Mouse (Mus musculus): Measurements from ENCODE around the gene Gm1979. TPM values are rescaled to one million over a fixed set of nuclear protein-coding genes. Genes with fewer than 3 reads are reported as not detected.
A peak's percentile ranks its signal among the peaks of the same experiment; 100 is the strongest.
"Not testable (repeated sequence)": the region's sequence is repeated elsewhere in the genome, so short reads cannot be mapped to it uniquely, and the experiment has no call there.

Gene Gm1979
- 0.08 TPM in 1 of 2 replicates, not detected in the other for polyA plus RNA-seq (2014; fragmentation: Nextera tagmentation; extraction: Ambion mirVana)

- not testable (repeated sequence) for H3K9ac ChIP-seq (ENCODE audit: low read length); H3K9me3 ChIP-seq (ENCODE audit: control insufficient read depth, low read length); H3K36me3 ChIP-seq (ENCODE audit: control insufficient read depth, insufficient read depth, low read length); H3K27me3 ChIP-seq (ENCODE audit: control insufficient read depth, insufficient read depth, low read length); H3K27ac ChIP-seq (ENCODE audit: low read depth, low read length); H3K4me1 ChIP-seq (ENCODE audit: control insufficient read depth, insufficient read depth, low read length); H3K4me3 ChIP-seq (ENCODE audit: low read depth, low read length); DNase-seq (ENCODE audit: low spot score, missing footprints); ATAC-seq (ENCODE audit: low FRiP score); H3K4me2 ChIP-seq
- WGBS = 86% methylated on average over 1 of the region's 2 CpGs
Measured at GRCm38 (mm10) chr5:26004698-26005097, at the start of gene Gm1979. Gene Gm1979, minus strand, starts transcription at chr5:26004798.

GRCm38 (mm10) chr5:26039458-26039857 lies 34.9 kb upstream of the Gm1979 start, which contains the start of gene Speer4a:
Gene Speer4a, minus strand, starts transcription at chr5:26039558.
- not testable (repeated sequence) for H3K4me1 ChIP-seq (ENCODE audit: control insufficient read depth, insufficient read depth, low read length); H3K27me3 ChIP-seq (ENCODE audit: control insufficient read depth, insufficient read depth, low read length); H3K4me2 ChIP-seq; H3K4me3 ChIP-seq (ENCODE audit: low read depth, low read length); H3K36me3 ChIP-seq (ENCODE audit: control insufficient read depth, insufficient read depth, low read length); ATAC-seq (ENCODE audit: low FRiP score); H3K27ac ChIP-seq (ENCODE audit: low read depth, low read length); H3K9me3 ChIP-seq (ENCODE audit: control insufficient read depth, low read length); DNase-seq (ENCODE audit: low spot score, missing footprints); H3K9ac ChIP-seq (ENCODE audit: low read length)
- WGBS = 81% methylated on average over 2 of the region's 2 CpGs

- not testable (repeated sequence) for H3K9ac ChIP-seq (ENCODE audit: low read length); H3K4me2 ChIP-seq; H3K9me3 ChIP-seq (ENCODE audit: control insufficient read depth, low read length); H3K27ac ChIP-seq (ENCODE audit: low read depth, low read length); ATAC-seq (ENCODE audit: low FRiP score); DNase-seq (ENCODE audit: low spot score, missing footprints); H3K4me1 ChIP-seq (ENCODE audit: control insufficient read depth, insufficient read depth, low read length); H3K27me3 ChIP-seq (ENCODE audit: control insufficient read depth, insufficient read depth, low read length); H3K36me3 ChIP-seq (ENCODE audit: control insufficient read depth, insufficient read depth, low read length); H3K4me3 ChIP-seq (ENCODE audit: low read depth, low read length)
- WGBS = no CpG with 5 or more reads among the region's 3 CpGs
Measured at GRCm38 (mm10) chr5:26022816-26023215, 18.2 kb upstream of the Gm1979 start, which contains the start of gene Gm5862. Gene Gm5862, minus strand, starts transcription at chr5:26022916.

GRCm38 (mm10) chr5:26007697-26008096 lies 3.1 kb upstream of the Gm1979 start:
- WGBS = 69% methylated on average over 6 of the region's 7 CpGs
- not testable (repeated sequence) for ATAC-seq (ENCODE audit: low FRiP score)

GRCm38 (mm10) chr5:26006937-26007695 lies 2.5 kb upstream of the Gm1979 start:
- H3K4me2 ChIP-seq = peak overlapping the region; percentile 54
- not testable (repeated sequence) for H3K36me3 ChIP-seq (ENCODE audit: control insufficient read depth, insufficient read depth, low read length); H3K27me3 ChIP-seq (ENCODE audit: control insufficient read depth, insufficient read depth, low read length); H3K4me1 ChIP-seq (ENCODE audit: control insufficient read depth, insufficient read depth, low read length); H3K9me3 ChIP-seq (ENCODE audit: control insufficient read depth, low read length); H3K27ac ChIP-seq (ENCODE audit: low read depth, low read length)
- ATAC-seq (ENCODE audit: low FRiP score) (peak; percentile 90), DNase-seq (ENCODE audit: low spot score, missing footprints) (peak; percentile 95)
- peak overlapping the region; percentile 29 for H3K9ac ChIP-seq (ENCODE audit: low read length)
- H3K4me3 ChIP-seq (ENCODE audit: low read depth, low read length) = peak overlapping the region; percentile 26
- 17% methylated on average over 42 of the region's 45 CpGs for WGBS

More at GRCm38 (mm10) chr5:26007697-26008096, 3.1 kb upstream of the Gm1979 start:
- not testable (repeated sequence) for H3K27me3 ChIP-seq (ENCODE audit: control insufficient read depth, insufficient read depth, low read length); H3K4me2 ChIP-seq; H3K4me3 ChIP-seq (ENCODE audit: low read depth, low read length); H3K9ac ChIP-seq (ENCODE audit: low read length); H3K9me3 ChIP-seq (ENCODE audit: control insufficient read depth, low read length); H3K27ac ChIP-seq (ENCODE audit: low read depth, low read length); DNase-seq (ENCODE audit: low spot score, missing footprints); H3K4me1 ChIP-seq (ENCODE audit: control insufficient read depth, insufficient read depth, low read length); H3K36me3 ChIP-seq (ENCODE audit: control insufficient read depth, insufficient read depth, low read length)

- H3K4me1 ChIP-seq (ENCODE audit: control insufficient read depth, insufficient read depth, low read length); DNase-seq (ENCODE audit: low spot score, missing footprints); H3K4me3 ChIP-seq (ENCODE audit: low read depth, low read length); H3K9ac ChIP-seq (ENCODE audit: low read length); H3K4me2 ChIP-seq; H3K36me3 ChIP-seq (ENCODE audit: control insufficient read depth, insufficient read depth, low read length); H3K27me3 ChIP-seq (ENCODE audit: control insufficient read depth, insufficient read depth, low read length); H3K9me3 ChIP-seq (ENCODE audit: control insufficient read depth, low read length); H3K27ac ChIP-seq (ENCODE audit: low read depth, low read length); ATAC-seq (ENCODE audit: low FRiP score): not testable (repeated sequence)
- WGBS = no CpG with 5 or more reads among the region's 3 CpGs
Measured at GRCm38 (mm10) chr5:25988550-25988949, 16.0 kb downstream of the Gm1979 start, which contains the start of gene Gm21698. Gene Gm21698, minus strand, starts transcription at chr5:25988650.

- ATAC-seq (ENCODE audit: low FRiP score); H3K4me1 ChIP-seq (ENCODE audit: control insufficient read depth, insufficient read depth, low read length); H3K27me3 ChIP-seq (ENCODE audit: control insufficient read depth, insufficient read depth, low read length); H3K4me2 ChIP-seq; DNase-seq (ENCODE audit: low spot score, missing footprints); H3K36me3 ChIP-seq (ENCODE audit: control insufficient read depth, insufficient read depth, low read length); H3K9ac ChIP-seq (ENCODE audit: low read length); H3K9me3 ChIP-seq (ENCODE audit: control insufficient read depth, low read length); H3K27ac ChIP-seq (ENCODE audit: low read depth, low read length); H3K4me3 ChIP-seq (ENCODE audit: low read depth, low read length): not testable (repeated sequence)
- WGBS = no CpG with 5 or more reads among the region's 2 CpGs
Measured at GRCm38 (mm10) chr5:25972563-25972962, 32.0 kb downstream of the Gm1979 start, which contains the start of gene Gm21680. Gene Gm21680, minus strand, starts transcription at chr5:25972663.

GRCm38 (mm10) chr5:25957050-25957449 lies 47.5 kb downstream of the Gm1979 start:
- ATAC-seq (ENCODE audit: low FRiP score); H3K4me3 ChIP-seq (ENCODE audit: low read depth, low read length); H3K36me3 ChIP-seq (ENCODE audit: control insufficient read depth, insufficient read depth, low read length); DNase-seq (ENCODE audit: low spot score, missing footprints); H3K9ac ChIP-seq (ENCODE audit: low read length); H3K4me1 ChIP-seq (ENCODE audit: control insufficient read depth, insufficient read depth, low read length); H3K27ac ChIP-seq (ENCODE audit: low read depth, low read length); H3K27me3 ChIP-seq (ENCODE audit: control insufficient read depth, insufficient read depth, low read length); H3K9me3 ChIP-seq (ENCODE audit: control insufficient read depth, low read length): not testable (repeated sequence)
- 59% methylated on average over 16 of the region's 17 CpGs for WGBS
- peak overlapping the region; percentile 27; the same call in 1 of the 2 replicates for H3K4me2 ChIP-seq

GRCm38 (mm10) chr5:25956611-25957010 lies 48.0 kb downstream of the Gm1979 start:
- peak; percentile 74 for DNase-seq (ENCODE audit: low spot score, missing footprints)
- H3K36me3 ChIP-seq (ENCODE audit: control insufficient read depth, insufficient read depth, low read length); H3K9me3 ChIP-seq (ENCODE audit: control insufficient read depth, low read length); H3K4me1 ChIP-seq (ENCODE audit: control insufficient read depth, insufficient read depth, low read length); H3K9ac ChIP-seq (ENCODE audit: low read length); H3K27me3 ChIP-seq (ENCODE audit: control insufficient read depth, insufficient read depth, low read length); H3K27ac ChIP-seq (ENCODE audit: low read depth, low read length): not testable (repeated sequence)
- 44% methylated on average over 32 of the region's 32 CpGs for WGBS
- Histone ChIP-seq H3K4me2 (peak overlapping the region; percentile 27; the same call in 1 of the 2 replicates), H3K4me3 (ENCODE audit: low read depth, low read length) (peak overlapping the region; percentile 19; the same call in 1 of the 2 replicates)
- peak; percentile 65 for ATAC-seq (ENCODE audit: low FRiP score)

All from midbrain, embryonic 11.5 days (tissue).